ENCODE assay signal across 8 mouse cellular contexts in the genomic region with DNA sequence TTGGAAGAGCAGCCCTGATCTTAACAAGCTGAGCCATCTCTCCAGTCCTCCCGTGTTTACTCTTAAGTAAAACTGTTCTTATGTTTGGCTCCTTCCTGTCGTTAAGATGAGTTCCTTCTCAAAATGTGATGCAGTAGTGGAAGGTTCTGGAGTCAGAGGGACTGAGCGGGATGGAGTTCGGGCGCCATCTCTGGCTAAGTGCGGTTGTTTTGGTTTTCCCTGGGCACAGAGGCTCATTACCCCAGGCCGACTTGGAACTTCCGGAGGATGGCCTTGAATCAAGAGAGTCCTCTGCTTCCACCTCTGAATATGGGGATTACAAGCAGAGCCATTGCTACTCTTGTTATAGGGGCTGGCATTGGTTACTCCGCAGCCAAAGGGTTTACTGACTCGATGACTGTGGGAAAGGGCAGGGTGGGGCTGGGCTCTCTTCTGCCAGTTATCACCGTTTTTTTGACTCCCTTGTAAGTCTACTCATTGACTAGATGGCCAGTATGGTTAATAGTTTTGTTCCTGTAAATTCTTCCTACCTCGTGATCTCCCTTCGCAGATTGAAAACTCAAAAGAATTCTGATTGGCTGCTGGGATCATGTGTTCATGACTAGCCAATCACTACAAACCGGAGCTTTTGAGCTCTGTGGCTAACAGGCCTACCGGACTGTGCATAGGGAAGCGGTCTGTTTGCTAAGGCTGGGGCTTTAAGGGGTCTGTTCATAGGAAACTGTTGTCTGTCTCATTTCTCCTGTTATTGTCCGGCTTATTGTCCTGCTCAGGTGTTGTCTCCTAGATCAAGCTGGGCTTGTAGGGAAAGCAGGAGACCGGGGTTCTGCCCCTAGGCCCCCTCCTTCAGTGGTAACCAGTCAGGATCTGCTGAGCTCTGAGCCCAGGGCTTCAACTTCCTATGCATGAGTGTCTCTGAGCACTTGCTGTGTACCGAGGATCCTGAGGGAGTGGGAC. TPM values are rescaled to one million over a fixed set of nuclear protein-coding genes. Genes with fewer than 3 reads are reported as not detected.
DNase-seq lines count a peak whose midpoint lies in the region; ATAC-seq and TF ChIP-seq lines count a peak whose summit lies in the region.

No protein-coding gene starts in this region.

- H3K36me3 ChIP-seq in kidney, adult 2 months (ENCODE audit: control insufficient read depth, insufficient read depth, low read length) = no peaks in the 10 kb centered on the region
- H3K36me3 ChIP-seq in liver, embryonic 16.5 days (ENCODE audit: control insufficient read depth, insufficient read depth) = no peaks in the 10 kb centered on the region
- H3K36me3 ChIP-seq in neural tube, embryonic 11.5 days (ENCODE audit: control insufficient read depth, insufficient read depth, low read length) = no peaks in the 10 kb centered on the region; the same call in 1 of the 2 replicates

- 0 out of 2 replicates have a peak, but pooled peaks have one; percentile 2 for TF ChIP-seq CTCF in kidney, adult 2 months (conservative IDR thresholded peaks at IDR 0.05; ENCODE audit: insufficient read depth, insufficient read length, low read depth, low read length)

- no peaks in the 10 kb centered on the region for H3K9me3 ChIP-seq in liver, embryonic 16.5 days (replicated peaks; ENCODE audit: control insufficient read depth, low read length)
- H3K9me3 ChIP-seq in neural tube, embryonic 11.5 days (ENCODE audit: control insufficient read depth, low read length) = no peaks in the 10 kb centered on the region

- no peaks in the 10 kb centered on the region for H3K4me1 ChIP-seq in kidney, adult 2 months (ENCODE audit: control insufficient read depth, insufficient read depth, low read length)
- H3K4me1 ChIP-seq in liver, embryonic 16.5 days (ENCODE audit: control insufficient read depth, low read depth, low read length) = peaks cover 23% of the 10 kb centered on the region
- H3K4me1 ChIP-seq in neural tube, embryonic 11.5 days (ENCODE audit: control insufficient read depth, insufficient read depth, low read length) = peaks cover 15% of the 10 kb centered on the region

- H3K9ac ChIP-seq in liver, embryonic 16.5 days (ENCODE audit: low read depth, low read length) = peak overlapping the region; percentile 30; the same call in 1 of the 2 replicates
- H3K9ac ChIP-seq in neural tube, embryonic 11.5 days (ENCODE audit: low read length) = peak overlapping the region; percentile 5; the same call in 1 of the 2 replicates

- no peak for TF ChIP-seq POLR2A in kidney, adult 2 months (IDR thresholded peaks at IDR 0.05; ENCODE audit: low read depth, low read length)

- peak overlapping the region; percentile 44 for H3K4me2 ChIP-seq in liver, embryonic 16.5 days (ENCODE audit: low read depth, low read length)
- peak overlapping the region; percentile 32 for H3K4me2 ChIP-seq in neural tube, embryonic 11.5 days (ENCODE audit: low read depth)

- WGBS in kidney, adult 2 months = 65% methylated on average over 19 of the region's 19 CpGs
- WGBS in liver, embryonic 16.5 days (ENCODE audit: insufficient replicate concordance) = 54% methylated on average over 19 of the region's 19 CpGs
- WGBS in neural tube, embryonic 11.5 days = 65% methylated on average over 19 of the region's 19 CpGs

- peak overlapping the region; percentile 33 for H3K27ac ChIP-seq in kidney, adult 2 months (ENCODE audit: insufficient read depth, low read depth, low read length)
- peak overlapping the region; percentile 22 for H3K27ac ChIP-seq in liver, embryonic 16.5 days (ENCODE audit: low read length)
- H3K27ac ChIP-seq in neural tube, embryonic 11.5 days (ENCODE audit: low read depth, low read length) = peak overlapping the region; percentile 77

- no peaks in the 10 kb centered on the region for H3K27me3 ChIP-seq in kidney, adult 2 months (replicated peaks; ENCODE audit: control insufficient read depth, insufficient read depth, low read length)
- H3K27me3 ChIP-seq in liver, embryonic 16.5 days (ENCODE audit: control insufficient read depth, insufficient read depth, low read depth, low read length) = no peaks in the 10 kb centered on the region
- H3K27me3 ChIP-seq in neural tube, embryonic 11.5 days (ENCODE audit: control insufficient read depth, insufficient read depth, low read length) = no peaks in the 10 kb centered on the region

- peak; percentile 29 for DNase-seq in ovary, postnatal 14 days (ENCODE audit: low spot score)
- no peak for DNase-seq in ovary, postnatal 36 days (ENCODE audit: low spot score)
- peak; percentile 68 to 72 for DNase-seq in cerebellum, postnatal 25 days
- DNase-seq in heart, adult 18-20 months = peak; percentile 81 to 83
- peak; percentile 67 for DNase-seq in kidney, adult 2 months
- DNase-seq in neural tube, embryonic 11.5 days (ENCODE audit: low spot score) = peak; percentile 46
- no peak for DNase-seq in urinary bladder, postnatal 25 days (ENCODE audit: low spot score)

- ATAC-seq in liver, embryonic 16.5 days (ENCODE audit: low read depth) = peak; percentile 66
- ATAC-seq in neural tube, embryonic 11.5 days (ENCODE audit: insufficient read depth, low FRiP score, low TSS enrichment) = peak; percentile 77; the same call in 1 of the 2 replicates

- H3K4me3 ChIP-seq in kidney, adult 2 months (ENCODE audit: insufficient read depth, low read depth, low read length) = no peak overlapping the region; the same call in 1 of the 2 replicates
- no peak overlapping the region for H3K4me3 ChIP-seq in liver, embryonic 16.5 days (ENCODE audit: low read depth, low read length)
- H3K4me3 ChIP-seq in neural tube, embryonic 11.5 days (ENCODE audit: low read depth, low read length) = no peak overlapping the region

RNA-seq across cellular contexts. Expression of gene Chmp4b, which starts 25.4 kb away (rescaled TPM):
- 100 to 1,000 TPM; 114 to 121 TPM for total RNA-seq in heart, adult 18-20 months (2021)
- 71.9 and 102 TPM in 2 replicates for polyA plus RNA-seq in kidney, adult 2 months (2012; rRNA removed)
- 9.9 and 10.3 TPM in 2 replicates for polyA plus RNA-seq in liver, embryonic 16.5 days (2015; fragmentation: Nextera tagmentation; extraction: Ambion mirVana)
- 10.5 and 12.0 TPM in 2 replicates for polyA plus RNA-seq in neural tube, embryonic 11.5 days (2014; fragmentation: Nextera tagmentation; extraction: Ambion mirVana)

Comparison
In these comparisons a context has a peak if more than half of its experiments do, and no peak if none do; other contexts are left out.
1. DNase-seq: peak in ovary, postnatal 14 days (single experiment), cerebellum, postnatal 25 days (2 of 2), heart, adult 18-20 months (2 of 2), kidney, adult 2 months (single experiment) and neural tube, embryonic 11.5 days (single experiment); none in ovary, postnatal 36 days (single experiment) and urinary bladder, postnatal 25 days (single experiment).
2. H3K27ac ChIP-seq: peak in every context shown above with its lines; median percentile 77 in neural tube, embryonic 11.5 days; 33 in kidney, adult 2 months; 22 in liver, embryonic 16.5 days.